Mouse (Mus musculus) ES-Bruce4 (cell line): ENCODE results near the gene OR5BS1P. TPM values are rescaled to one million over a fixed set of nuclear protein-coding genes. Genes with fewer than 3 reads are reported as not detected.

ENCODE experiments used
- H3K27ac ChIP-seq: 2 replicates; pipeline ENCODE4 v1.5.1; 2012; ENCODE audit warnings: low read length, inconsistent platforms; ENCODE audit not compliant: insufficient read depth
- H3K27me3 ChIP-seq: 2 replicates; pipeline ENCODE4 v1.6.1; 2012; ENCODE audit warnings: mild to moderate bottlenecking, low read length, inconsistent platforms; ENCODE audit not compliant: control insufficient read depth, poor library complexity, insufficient read depth, severe bottlenecking
- H3K36me3 ChIP-seq: 2 replicates; pipeline ENCODE4 v1.6.1; 2012; ENCODE audit warnings: inconsistent platforms, mild to moderate bottlenecking, low read length, moderate library complexity; ENCODE audit not compliant: control insufficient read depth, poor library complexity, insufficient read depth, severe bottlenecking
- H3K4me1 ChIP-seq: one replicate; pipeline ENCODE4 v1.8.1; 2011; ENCODE audit warnings: low read length; ENCODE audit not compliant: control insufficient read depth, insufficient read depth
- H3K4me3 ChIP-seq: 2 replicates; pipeline ENCODE4 v1.5.1; 2011; ENCODE audit warnings: low read depth, mild to moderate bottlenecking, low read length
- H3K9ac ChIP-seq: 2 replicates; pipeline ENCODE4 v1.6.1; 2012; ENCODE audit warnings: low read depth, mild to moderate bottlenecking, inconsistent platforms; ENCODE audit not compliant: poor library complexity, severe bottlenecking
- H3K9me3 ChIP-seq: replicated peaks from 2 replicates; pipeline ENCODE4 v1.6.1; 2012; ENCODE audit warnings: mild to moderate bottlenecking, low read length, inconsistent platforms; ENCODE audit not compliant: control insufficient read depth, poor library complexity, insufficient read depth, severe bottlenecking
- CTCF ChIP-seq: IDR thresholded peaks from one replicate; pipeline ENCODE4 v1.8.1; 2011; ENCODE audit warnings: low read depth, low read length
- EP300 ChIP-seq: IDR thresholded peaks from 2 replicates; pipeline ENCODE4 v1.6.1; 2011; ENCODE audit warnings: low read depth, low read length; ENCODE audit not compliant: insufficient read depth
- POLR2A ChIP-seq: IDR thresholded peaks from one replicate; pipeline ENCODE4 v1.8.1; 2011; ENCODE audit warnings: low read length; ENCODE audit not compliant: insufficient read depth
- polyA plus RNA-seq: library from polyadenylated mRNA; stranded (reverse); fragments of >200 nt; gene quantifications from 2 replicates; pipeline ENCODE4 v1.2.4, GENCODE M21; 2011; ENCODE audit warnings: low read depth; ENCODE audit not compliant: missing spikeins, insufficient read depth, insufficient read length

Gene OR5BS1P
- polyA plus RNA-seq, 1 experiment: not detected

DNA sequence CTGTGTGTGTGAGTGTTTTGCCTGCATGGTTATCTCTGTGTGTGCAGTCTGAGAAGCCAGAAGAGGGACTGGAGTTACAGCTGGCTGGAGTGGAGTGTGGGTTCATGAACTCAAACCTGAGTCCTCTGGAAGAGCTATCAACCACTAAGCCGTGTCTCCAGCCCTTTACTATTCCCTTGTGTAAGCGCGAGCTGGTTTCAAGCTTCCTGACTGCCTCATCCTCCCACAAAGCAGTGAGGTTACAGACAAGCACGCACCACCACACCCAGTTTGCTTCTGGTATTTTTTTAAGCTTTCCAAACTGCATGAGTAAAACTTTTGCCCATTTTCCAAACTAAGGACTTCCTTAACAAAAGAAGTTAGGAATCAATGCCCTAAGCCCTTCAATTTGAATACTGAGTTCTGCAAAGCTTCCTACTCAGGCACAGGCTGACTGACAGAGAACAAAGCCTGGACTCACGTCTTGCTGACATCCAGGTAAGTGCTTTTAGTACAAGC is 58.4 kb downstream of the OR5BS1P start:
- no peak for TF ChIP-seq POLR2A
- TF ChIP-seq CTCF: no peak
- TF ChIP-seq EP300: no peak
- no peak overlapping the region for H3K4me3 ChIP-seq
- H3K36me3 ChIP-seq: peaks cover 93% of the 10 kb centered on the region
- H3K4me1 ChIP-seq: peaks cover 4% of the 10 kb centered on the region
- H3K9ac ChIP-seq: no peak overlapping the region
- peak overlapping the region; percentile 62 for H3K27ac ChIP-seq
- no peaks in the 10 kb centered on the region for H3K9me3 ChIP-seq
- H3K27me3 ChIP-seq: no peaks in the 10 kb centered on the region

Other genes with a start within 250 kb of the OR5BS1P start
- gene Gm44579, start 248.9 kb upstream of the OR5BS1P start, polyA plus RNA-seq: not detected in 2 replicates
- not detected in 2 replicates for gene Olfr287, start 248.8 kb upstream of the OR5BS1P start, polyA plus RNA-seq
- gene Olfr286, start 235.4 kb upstream of the OR5BS1P start, polyA plus RNA-seq: not detected in 2 replicates
- gene H1fnt, start 212.6 kb upstream of the OR5BS1P start, polyA plus RNA-seq: not detected in 2 replicates
- gene Zfp641, start 173.7 kb upstream of the OR5BS1P start, polyA plus RNA-seq: 0.18 and 0.52 TPM in 2 replicates
- gene Olfr285, start 152.5 kb upstream of the OR5BS1P start, polyA plus RNA-seq: not detected in 2 replicates
- gene Olfr284, start 128.9 kb upstream of the OR5BS1P start, polyA plus RNA-seq: not detected in 2 replicates
- gene Olfr283, start 89.0 kb upstream of the OR5BS1P start, polyA plus RNA-seq: not detected in 2 replicates
- gene Olfr282, start 38.7 kb upstream of the OR5BS1P start, polyA plus RNA-seq: not detected in 2 replicates
- gene Olfr281, start 17.3 kb upstream of the OR5BS1P start, polyA plus RNA-seq: not detected in 2 replicates
- gene Lalba, start 12.8 kb downstream of the OR5BS1P start, polyA plus RNA-seq: not detected in 2 replicates
- gene Olfr279, start 22.5 kb downstream of the OR5BS1P start, polyA plus RNA-seq: 0.10 TPM in 1 of 2 replicates, not detected in the other
- gene Kansl2, start 64.4 kb downstream of the OR5BS1P start, polyA plus RNA-seq: 116 and 119 TPM in 2 replicates
- 66.8 and 73.1 TPM in 2 replicates for gene Ccnt1, start 101.0 kb downstream of the OR5BS1P start, polyA plus RNA-seq
- 1.7 and 2.6 TPM in 2 replicates for gene 4930415O20Rik, start 101.1 kb downstream of the OR5BS1P start, polyA plus RNA-seq
- 12.5 and 12.8 TPM in 2 replicates for gene Adcy6, start 140.2 kb downstream of the OR5BS1P start, polyA plus RNA-seq
- gene Cacnb3, start 160.9 kb downstream of the OR5BS1P start, polyA plus RNA-seq: 16.8 and 18.7 TPM in 2 replicates
- 121 TPM in 2 replicates for gene Ddx23, start 193.0 kb downstream of the OR5BS1P start, polyA plus RNA-seq
- 3.4 and 3.7 TPM in 2 replicates for gene Rnd1, start 207.6 kb downstream of the OR5BS1P start, polyA plus RNA-seq
- gene Ccdc65, start 238.3 kb downstream of the OR5BS1P start, polyA plus RNA-seq: 0.85 TPM in 1 of 2 replicates, not detected in the other